Comparison of ENCODE assay signal across 8 mouse cellular contexts in genomic region chr16:56920102-56920657, GRCm38 (mm10). TPM values are rescaled to one million over a fixed set of nuclear protein-coding genes. Genes with fewer than 3 reads are reported as not detected.
A peak's percentile ranks its signal among the peaks of the same experiment; 100 is the strongest.
DNase-seq lines count a peak whose midpoint lies in the region; ATAC-seq and TF ChIP-seq lines count a peak whose summit lies in the region.
"Had no signal": no experiment of that assay in that cellular context is flagged by ENCODE, and none has a peak within 500 bp of the region (broad histone marks: within the 10 kb centered on the region; RNA-seq: fewer than 3 reads in every experiment).

No protein-coding gene starts in this region.

- no peaks in the 10 kb centered on the region for H3K9me3 ChIP-seq in neural tube, embryonic 11.5 days (ENCODE audit: control insufficient read depth, low read length)

- no peak overlapping the region for H3K9ac ChIP-seq in liver, adult 2 months (ENCODE audit: low read depth, low read length)
- H3K9ac ChIP-seq in neural tube, embryonic 11.5 days (ENCODE audit: low read length), result no peak overlapping the region

- peak; percentile 48 for ATAC-seq in neural tube, embryonic 11.5 days (ENCODE audit: insufficient read depth, low FRiP score, low TSS enrichment)

- no peaks in the 10 kb centered on the region for H3K79me2 ChIP-seq in liver, adult 2 months (ENCODE audit: control insufficient read depth, insufficient read depth, low read length)

- no peak overlapping the region for H3K4me2 ChIP-seq in neural tube, embryonic 11.5 days (ENCODE audit: low read depth)

- no peaks in the 10 kb centered on the region for H3K36me3 ChIP-seq in liver, adult 2 months (ENCODE audit: control insufficient read depth, insufficient read depth, low read length)
- no peaks in the 10 kb centered on the region for H3K36me3 ChIP-seq in neural tube, embryonic 11.5 days (ENCODE audit: control insufficient read depth, insufficient read depth, low read length)

- peak; percentile 55 for DNase-seq in liver, adult 2 months (ENCODE audit: extremely low read depth, low read depth, low spot score)
- DNase-seq in liver (no peak), adipocyte (ENCODE audit: low spot score) (peak; percentile 85)
- DNase-seq in frontal cortex, postnatal 36 days (ENCODE audit: low spot score in 2 of 2), result peak; percentile 9 to 33
- DNase-seq in layer of hippocampus, postnatal 10 days (ENCODE audit: low spot score in 2 of 2), result peak; percentile 6 to 19
- peak; percentile 22 for DNase-seq in neural tube, embryonic 11.5 days (ENCODE audit: low spot score)
- DNase-seq in T-cell, adult 2 months (ENCODE audit: low spot score), result no peak

- no peak overlapping the region for H3K4me3 ChIP-seq in liver, adult 2 months (ENCODE audit: insufficient read depth, low read depth, low read length)
- H3K4me3 ChIP-seq in neural tube, embryonic 11.5 days (ENCODE audit: low read depth, low read length), result no peak overlapping the region

- no peaks in the 10 kb centered on the region for H3K4me1 ChIP-seq in liver, adult 2 months (ENCODE audit: control insufficient read depth, insufficient read depth, low read length)
- H3K4me1 ChIP-seq in neural tube, embryonic 11.5 days (ENCODE audit: control insufficient read depth, insufficient read depth, low read length), result no peaks in the 10 kb centered on the region

- TF ChIP-seq CTCF in liver, adult 2 months (IDR thresholded peaks at IDR 0.05; ENCODE audit: low read depth, low read length), result no peak

- no peak for TF ChIP-seq POLR2A in liver, adult 2 months (IDR thresholded peaks at IDR 0.05; ENCODE audit: extremely low read depth, insufficient read depth, low read length)

- 16% methylated on average over 8 of the region's 8 CpGs for WGBS in liver, adult 2 months
- 35% methylated on average over 8 of the region's 8 CpGs for WGBS in neural tube, embryonic 11.5 days

- no peak overlapping the region for H3K27ac ChIP-seq in liver, adult 2 months (replicated peaks; ENCODE audit: insufficient read depth, low read depth, low read length)
- no peak overlapping the region for H3K27ac ChIP-seq in neural tube, embryonic 11.5 days (ENCODE audit: low read depth, low read length)

- H3K27me3 ChIP-seq in liver, adult 2 months (ENCODE audit: control insufficient read depth, insufficient read depth, low read length), result no peaks in the 10 kb centered on the region; the same call in 1 of the 2 replicates
- H3K27me3 ChIP-seq in neural tube, embryonic 11.5 days (ENCODE audit: control insufficient read depth, insufficient read depth, low read length), result no peaks in the 10 kb centered on the region

RNA-seq across cellular contexts. Expression of gene Lnp1, which starts 7.7 kb away (rescaled TPM):
- not detected in 2 replicates for total RNA-seq in liver, adult 2 months (2014; rRNA removed)
- not detected in 2 replicates for polyA plus RNA-seq in liver, adult 2 months (2012; rRNA removed)
- total RNA-seq in layer of hippocampus, postnatal 10 days (2021), result 1 to 10 TPM; 1.7 to 1.8 TPM
- polyA plus RNA-seq in neural tube, embryonic 11.5 days (2014; fragmentation: Nextera tagmentation; extraction: Ambion mirVana), result not detected in 2 replicates
- total RNA-seq: heart, postnatal 36 days had no signal

RNA-seq across cellular contexts. Expression of gene Tmem45a, which starts 34.2 kb away (rescaled TPM):
- total RNA-seq in liver, adult 2 months (2014; rRNA removed), result 0.28 and 0.67 TPM in 2 replicates
- polyA plus RNA-seq in liver, adult 2 months (2012; rRNA removed), result 0.15 and 0.26 TPM in 2 replicates
- 1 to 10 TPM; 2.4 to 3.6 TPM for total RNA-seq in layer of hippocampus, postnatal 10 days (2021)
- polyA plus RNA-seq in neural tube, embryonic 11.5 days (2014; fragmentation: Nextera tagmentation; extraction: Ambion mirVana), result 9.6 and 12.7 TPM in 2 replicates

Comparison
In these comparisons a context has a peak if more than half of its experiments do, and no peak if none do; other contexts are left out.
1. DNase-seq: peak in liver, adult 2 months (single experiment), adipocyte (single experiment), frontal cortex, postnatal 36 days (2 of 2), layer of hippocampus, postnatal 10 days (2 of 2) and neural tube, embryonic 11.5 days (single experiment); none in liver (single experiment) and T-cell, adult 2 months (single experiment).